Mouse (Mus musculus) lung, embryonic 14.5 days (tissue): ENCODE measurements at regions not wholly inside any gene's neighbourhood (a gene's known extent, or its start where the extent isn't known, plus 50 kb on each side); places are given as distances from the start of the nearest gene placed in this dataset.

ENCODE experiments used
- ATAC-seq: fragments of 200-750 bp; cut with Nextera tagmentation; 2 replicates; pipeline ENCODE4 v1.8.0; 2017; ENCODE audit warnings: mild to moderate bottlenecking, moderate TSS enrichment, moderate library complexity; ENCODE audit not compliant: insufficient read depth
- DNase-seq: peaks from one replicate; pipeline ENCODE4 v3.0.0-alpha.2; 2015
- H3K27ac ChIP-seq: fragments of 300-500 bp; sonication (generic); 2 replicates; pipeline ENCODE4 v1.5.1; 2014; ENCODE audit warnings: low read depth, mild to moderate bottlenecking, moderate library complexity
- H3K27me3 ChIP-seq: fragments of 300-500 bp; sonication (generic); 2 replicates; pipeline ENCODE4 v1.6.1; 2014; ENCODE audit warnings: low read length, control low read depth; ENCODE audit not compliant: insufficient read depth
- H3K36me3 ChIP-seq: fragments of 300-500 bp; sonication (generic); 2 replicates; pipeline ENCODE4 v1.6.1; 2014; ENCODE audit warnings: control low read depth; ENCODE audit not compliant: insufficient read depth
- H3K4me1 ChIP-seq: fragments of 300-500 bp; sonication (generic); 2 replicates; pipeline ENCODE4 v1.6.1; 2014; ENCODE audit warnings: antibody characterized with exemption, control low read depth; ENCODE audit not compliant: insufficient read depth
- H3K4me2 ChIP-seq: fragments of 300-500 bp; sonication (generic); 2 replicates; pipeline ENCODE4 v1.6.1; 2014; ENCODE audit warnings: mild to moderate bottlenecking
- H3K4me3 ChIP-seq: fragments of 300-500 bp; sonication (generic); 2 replicates; pipeline ENCODE4 v1.5.1; 2014; ENCODE audit warnings: low read depth, low read length
- H3K9ac ChIP-seq: fragments of 300-500 bp; sonication (generic); 2 replicates; pipeline ENCODE4 v1.6.1; 2014
- H3K9me3 ChIP-seq: fragments of 300-500 bp; sonication (generic); 2 replicates; pipeline ENCODE4 v1.6.1; 2016; ENCODE audit warnings: low read depth, low read length, control low read depth
- CTCF ChIP-seq: IDR thresholded peaks from 2 replicates; pipeline ENCODE4 v1.5.1; 2016; ENCODE audit warnings: antibody characterized with exemption, low read depth
- WGBS: fragments of 180-500 bp; shearing (Covaris S2); extraction: QIAGEN DNeasy Blood & Tissue Kit; methylation state at CpG from one replicate; pipeline ENCODE4 v1.1.7; 2014; 5-methylcytosine and 5-hydroxymethylcytosine counted together

- no peaks in the 10 kb centered on the region for H3K36me3 ChIP-seq
- no peak for ATAC-seq
These were observed 108.8 kb upstream of the Mrps22 start for GRCm38 (mm10) chr9:98710155-98710710.

GRCm38 (mm10) chr9:98708001-98708680 lies 106.7 kb upstream of the Mrps22 start:
- TF ChIP-seq CTCF = no peak
- no peak overlapping the region for H3K4me3 ChIP-seq
- no peaks in the 10 kb centered on the region for H3K4me1 ChIP-seq
- H3K9ac ChIP-seq = no peak overlapping the region
- H3K4me2 ChIP-seq = no peak overlapping the region
- no peaks in the 10 kb centered on the region for H3K27me3 ChIP-seq
- H3K9me3 ChIP-seq = no peaks in the 10 kb centered on the region
- WGBS = 68% methylated on average over 18 of the region's 18 CpGs
- no peak overlapping the region for H3K27ac ChIP-seq
- no peaks in the 10 kb centered on the region for H3K36me3 ChIP-seq
- ATAC-seq (no peak), DNase-seq (no peak)

More at GRCm38 (mm10) chr9:98710155-98710710, 108.8 kb upstream of the Mrps22 start:
- no peaks in the 10 kb centered on the region for H3K27me3 ChIP-seq
- H3K4me3 ChIP-seq = no peak overlapping the region
- WGBS = 64% methylated on average over 9 of the region's 9 CpGs
- no peaks in the 10 kb centered on the region for H3K4me1 ChIP-seq
- DNase-seq = no peak
- no peak overlapping the region for H3K27ac ChIP-seq
- H3K9ac ChIP-seq = no peak overlapping the region
- no peaks in the 10 kb centered on the region for H3K9me3 ChIP-seq
- no peak for TF ChIP-seq CTCF
- H3K4me2 ChIP-seq = no peak overlapping the region

- Histone ChIP-seq H3K9me3 (no peaks in the 10 kb centered on the region), H3K9ac (no peak overlapping the region), H3K4me2 (no peak overlapping the region), H3K4me1 (no peaks in the 10 kb centered on the region), H3K27me3 (no peaks in the 10 kb centered on the region), H3K36me3 (no peaks in the 10 kb centered on the region), H3K27ac (no peak overlapping the region), H3K4me3 (no peak overlapping the region)
- WGBS = 83% methylated on average over 6 of the region's 6 CpGs
- TF ChIP-seq CTCF = no peak
- no peak for ATAC-seq
- DNase-seq = no peak
These were observed 106.0 kb upstream of the Mrps22 start for GRCm38 (mm10) chr9:98707491-98707890.

DNA sequence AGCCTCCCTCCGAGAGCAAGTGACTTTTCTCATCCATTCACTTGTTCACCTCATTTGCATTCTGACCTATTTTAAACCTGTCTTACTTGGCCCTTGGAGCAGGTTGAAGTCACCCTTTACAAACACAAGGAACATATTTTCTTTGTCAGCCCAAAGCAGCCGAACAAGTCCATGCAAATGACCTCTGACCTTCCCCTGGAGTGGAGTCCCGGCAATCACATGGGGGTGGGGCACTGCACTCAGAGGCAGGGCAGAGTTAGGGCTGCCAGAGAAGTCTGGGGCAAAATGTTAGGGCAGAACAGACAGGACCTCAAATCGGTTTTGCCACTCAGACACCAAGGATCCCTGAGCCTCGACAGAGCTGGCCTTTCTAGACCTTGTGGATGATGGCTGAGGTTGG lies 102.7 kb upstream of the Mrps22 start:
- Histone ChIP-seq H3K4me1 (no peaks in the 10 kb centered on the region), H3K9me3 (no peaks in the 10 kb centered on the region), H3K27ac (no peak overlapping the region), H3K4me2 (no peak overlapping the region), H3K9ac (no peak overlapping the region), H3K36me3 (no peaks in the 10 kb centered on the region), H3K4me3 (no peak overlapping the region), H3K27me3 (no peaks in the 10 kb centered on the region)
- ATAC-seq (no peak), DNase-seq (peak; percentile 23)
- WGBS = 18% methylated on average over 5 of the region's 5 CpGs
- no peak for TF ChIP-seq CTCF

DNA sequence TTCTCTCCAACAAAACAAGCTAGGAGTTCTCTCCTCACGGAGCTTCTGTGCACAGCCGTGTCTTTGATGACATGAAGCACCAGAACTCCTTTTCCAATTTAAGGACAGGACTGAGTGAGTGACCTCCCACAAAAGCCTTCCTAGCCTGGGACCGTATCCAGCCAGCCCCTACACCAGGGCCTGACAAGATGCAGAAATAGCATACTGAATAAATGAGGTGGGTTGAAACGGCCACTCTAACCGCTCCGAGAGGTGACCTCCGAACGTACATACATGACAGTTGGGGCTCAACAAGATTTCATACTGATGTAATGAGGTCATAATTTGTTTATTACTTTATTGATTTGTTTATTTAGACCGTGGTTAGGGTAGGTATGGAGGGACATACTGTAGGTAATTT lies 101.9 kb upstream of the Mrps22 start:
- 52% methylated on average over 9 of the region's 9 CpGs for WGBS
- no peaks in the 10 kb centered on the region for H3K36me3 ChIP-seq
- no peaks in the 10 kb centered on the region for H3K4me1 ChIP-seq
- H3K27me3 ChIP-seq = no peaks in the 10 kb centered on the region
- no peak overlapping the region for H3K9ac ChIP-seq
- ATAC-seq = no peak
- no peaks in the 10 kb centered on the region for H3K9me3 ChIP-seq
- TF ChIP-seq CTCF = no peak
- no peak overlapping the region for H3K4me2 ChIP-seq
- no peak overlapping the region for H3K27ac ChIP-seq
- no peak for DNase-seq
- no peak overlapping the region for H3K4me3 ChIP-seq

GRCm38 (mm10) chr9:98700571-98700970 lies 99.1 kb upstream of the Mrps22 start:
- Histone ChIP-seq H3K36me3 (no peaks in the 10 kb centered on the region), H3K4me3 (no peak overlapping the region), H3K4me1 (no peaks in the 10 kb centered on the region), H3K4me2 (no peak overlapping the region), H3K9ac (no peak overlapping the region), H3K27me3 (no peaks in the 10 kb centered on the region), H3K27ac (no peak overlapping the region), H3K9me3 (no peaks in the 10 kb centered on the region)
- no peak for DNase-seq
- no peak for TF ChIP-seq CTCF
- ATAC-seq = no peak
- WGBS = 87% methylated on average over 5 of the region's 5 CpGs

DNA sequence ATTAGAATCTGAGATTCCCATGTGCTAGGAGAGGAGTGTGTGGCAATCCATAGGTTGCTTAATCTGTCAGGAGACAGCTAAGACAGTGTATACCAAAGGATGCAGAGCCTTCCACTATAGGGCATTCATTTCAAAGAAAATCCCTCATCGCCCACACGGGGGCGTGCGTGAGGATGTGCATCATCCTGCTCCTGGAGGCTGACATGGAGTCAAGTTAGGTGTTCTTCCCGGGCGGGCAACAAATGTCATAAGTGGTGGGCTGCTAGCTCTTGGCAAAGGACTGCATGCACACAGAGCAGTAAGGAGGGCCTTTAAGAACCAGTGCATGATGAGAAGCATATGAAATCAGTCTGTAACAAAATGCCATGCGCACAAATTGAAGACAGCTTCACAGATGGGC lies 95.7 kb upstream of the Mrps22 start:
- no peak overlapping the region for H3K4me3 ChIP-seq
- ATAC-seq (no peak), DNase-seq (peak; percentile 27)
- H3K27ac ChIP-seq = no peak overlapping the region
- no peaks in the 10 kb centered on the region for H3K27me3 ChIP-seq
- no peaks in the 10 kb centered on the region for H3K4me1 ChIP-seq
- TF ChIP-seq CTCF = peak; percentile 48
- H3K9me3 ChIP-seq = no peaks in the 10 kb centered on the region
- no peaks in the 10 kb centered on the region for H3K36me3 ChIP-seq
- WGBS = 37% methylated on average over 7 of the region's 7 CpGs
- no peak overlapping the region for H3K9ac ChIP-seq
- no peak overlapping the region for H3K4me2 ChIP-seq
